Mouse (Mus musculus): Measurements from ENCODE around the gene Cetn4.

GRCm38 (mm10) chr3:37291929-37292328, 20.6 kb downstream of the Cetn4 start:
- no peak for TF ChIP-seq CTCF (IDR thresholded peaks at IDR 0.05)
- TF ChIP-seq EP300 (IDR thresholded peaks at IDR 0.05): no peak

Measured in lung, postnatal 0 days (tissue).